Mouse (Mus musculus) hindbrain, embryonic 14.5 days (tissue): ENCODE data around the gene Tmem92. TPM values are rescaled to one million over a fixed set of nuclear protein-coding genes. Genes with fewer than 3 reads are reported as not detected.
"Not testable (repeated sequence)": the region's sequence is repeated elsewhere in the genome, so short reads cannot be mapped to it uniquely, and the experiment has no call there.

Source experiments
- ATAC-seq: fragments of 200-750 bp; cut with Nextera tagmentation; 2 replicates; pipeline ENCODE4 v1.8.0; 2017; ENCODE audit warnings: moderate number of reproducible peaks, mild to moderate bottlenecking, moderate TSS enrichment, moderate library complexity; ENCODE audit not compliant: low FRiP score
- DNase-seq: peaks from one replicate; pipeline ENCODE4 v3.0.0-alpha.2; 2015; ENCODE audit warnings: low spot score
- H3K27ac ChIP-seq: fragments of 300-500 bp; sonication (generic); 2 replicates; pipeline ENCODE4 v1.5.1; 2014; ENCODE audit warnings: mild to moderate bottlenecking, moderate library complexity
- H3K27me3 ChIP-seq: fragments of 300-500 bp; sonication (generic); 2 replicates; pipeline ENCODE4 v1.6.1; 2014; ENCODE audit warnings: mild to moderate bottlenecking, low read length, mixed read lengths; ENCODE audit not compliant: control insufficient read depth, insufficient read depth
- H3K36me3 ChIP-seq: fragments of 300-500 bp; sonication (generic); replicated peaks from 2 replicates; pipeline ENCODE4 v1.6.1; 2014; ENCODE audit not compliant: control insufficient read depth, insufficient read depth
- H3K4me1 ChIP-seq: fragments of 300-500 bp; sonication (generic); replicated peaks from 2 replicates; pipeline ENCODE4 v1.6.1; 2014; ENCODE audit warnings: antibody characterized with exemption, low read length, mixed read lengths; ENCODE audit not compliant: control insufficient read depth, insufficient read depth
- H3K4me2 ChIP-seq: fragments of 300-500 bp; sonication (generic); replicated peaks from 2 replicates; pipeline ENCODE4 v1.6.1; 2014; ENCODE audit warnings: mild to moderate bottlenecking, moderate library complexity
- H3K4me3 ChIP-seq: fragments of 300-500 bp; sonication (generic); replicated peaks from 2 replicates; pipeline ENCODE4 v1.5.1; 2014; ENCODE audit warnings: mild to moderate bottlenecking, low read length
- H3K9ac ChIP-seq: fragments of 300-500 bp; sonication (generic); 2 replicates; pipeline ENCODE4 v1.6.1; 2014
- H3K9me3 ChIP-seq: fragments of 300-500 bp; sonication (generic); 2 replicates; pipeline ENCODE4 v1.6.1; 2016; ENCODE audit warnings: low read length; ENCODE audit not compliant: control insufficient read depth
- WGBS: fragments of 180-500 bp; shearing (Covaris S2); extraction: QIAGEN DNeasy Blood & Tissue Kit; methylation state at CpG from one replicate; pipeline ENCODE4 v1.1.7; 2014; 5-methylcytosine and 5-hydroxymethylcytosine counted together
- polyA plus RNA-seq: library from polyadenylated mRNA; unstranded; fragments of >200 nt; fragmentation: Nextera tagmentation; extraction: Ambion mirVana; gene quantifications from 2 replicates; pipeline ENCODE4 v1.2.1, GENCODE M21; 2014

Gene Tmem92
- not detected in 2 replicates for polyA plus RNA-seq

DNA sequence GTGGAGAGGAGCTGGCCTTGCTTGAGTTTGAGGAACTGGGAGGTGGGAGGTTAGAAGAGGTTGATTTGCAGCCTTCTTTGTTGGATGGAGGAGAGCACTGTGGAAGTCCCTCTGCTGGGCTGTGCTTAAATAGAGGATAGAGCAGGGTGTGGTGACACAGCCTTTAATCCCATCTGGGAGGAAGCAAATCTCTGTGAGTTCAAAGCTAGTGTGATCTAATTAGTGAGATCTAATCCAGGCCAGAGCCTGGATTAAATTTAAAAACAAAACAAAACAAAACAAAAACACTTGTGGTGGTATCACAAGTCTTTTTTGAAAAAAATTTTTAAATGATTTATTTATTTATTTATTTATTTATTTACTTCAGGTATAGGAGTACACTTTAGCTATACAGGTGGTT is at the start of gene Tmem92:
Gene Tmem92, minus strand, starts transcription at position 101 of the 400 bp plus-strand sequence.
- no peak within 1 kb of the TSS for H3K4me3 ChIP-seq
- no peak within 1 kb of the TSS for H3K4me2 ChIP-seq
- no peak within 1 kb of the TSS for H3K9ac ChIP-seq
- no peak for DNase-seq
- no peaks in the 10 kb centered on the region for H3K27me3 ChIP-seq
- no peaks in the 10 kb centered on the region for H3K36me3 ChIP-seq
- no peaks in the 10 kb centered on the region for H3K4me1 ChIP-seq
- ATAC-seq: no peak
- H3K9me3 ChIP-seq: no peaks in the 10 kb centered on the region
- H3K27ac ChIP-seq: no peak within 1 kb of the TSS

DNA sequence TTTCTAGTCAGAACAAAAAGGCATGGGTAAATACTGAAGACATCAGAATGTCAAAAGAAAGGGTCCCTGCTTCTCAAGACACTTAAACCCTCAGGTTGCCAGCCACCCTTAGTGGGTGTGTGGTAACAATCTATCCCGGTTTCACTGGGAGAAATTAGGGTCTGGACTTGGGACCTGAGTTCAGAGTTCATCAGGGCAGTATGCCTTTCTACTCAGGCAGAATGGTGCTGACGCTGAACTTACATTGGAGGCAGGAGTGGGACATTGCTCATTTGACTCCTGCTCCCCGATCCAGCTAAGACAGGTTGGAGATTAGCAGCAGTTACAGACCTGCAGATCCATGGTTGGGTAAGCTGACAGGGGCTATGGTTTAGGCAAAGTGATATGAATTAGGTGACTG is 46.5 kb upstream of the Tmem92 start:
- Histone ChIP-seq H3K4me2 (no peak overlapping the region), H3K27ac (no peak overlapping the region), H3K9me3 (no peaks in the 10 kb centered on the region), H3K27me3 (no peaks in the 10 kb centered on the region), H3K9ac (no peak overlapping the region), H3K36me3 (no peaks in the 10 kb centered on the region), H3K4me3 (no peak overlapping the region), H3K4me1 (no peaks in the 10 kb centered on the region)
- no peak for ATAC-seq
- no peak for DNase-seq
- 77% methylated on average over 3 of the region's 3 CpGs for WGBS

DNA sequence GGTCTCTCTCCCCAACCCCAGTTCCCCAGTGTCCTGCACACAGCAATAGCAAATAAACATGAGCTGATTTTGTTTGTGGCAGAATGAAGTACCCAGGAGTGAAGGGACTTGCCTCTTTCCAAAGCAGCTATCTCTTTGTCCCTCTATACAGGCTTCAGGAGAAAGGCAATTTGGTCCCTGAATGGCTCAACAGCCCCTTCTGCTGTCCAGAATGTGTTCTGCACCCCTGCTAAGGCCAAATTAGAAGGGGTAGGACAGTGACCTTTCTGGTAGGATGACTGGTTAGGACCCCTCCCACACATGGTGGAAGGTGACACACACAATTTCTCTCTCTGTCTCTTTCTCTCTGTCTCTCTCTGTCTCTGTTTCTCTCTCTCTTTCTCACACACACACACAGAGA is 36.9 kb upstream of the Tmem92 start:
- H3K4me3 ChIP-seq, ATAC-seq, H3K27me3 ChIP-seq, H3K27ac ChIP-seq, H3K4me1 ChIP-seq, H3K4me2 ChIP-seq, H3K9ac ChIP-seq, DNase-seq, H3K9me3 ChIP-seq, H3K36me3 ChIP-seq: not testable (repeated sequence)

DNA sequence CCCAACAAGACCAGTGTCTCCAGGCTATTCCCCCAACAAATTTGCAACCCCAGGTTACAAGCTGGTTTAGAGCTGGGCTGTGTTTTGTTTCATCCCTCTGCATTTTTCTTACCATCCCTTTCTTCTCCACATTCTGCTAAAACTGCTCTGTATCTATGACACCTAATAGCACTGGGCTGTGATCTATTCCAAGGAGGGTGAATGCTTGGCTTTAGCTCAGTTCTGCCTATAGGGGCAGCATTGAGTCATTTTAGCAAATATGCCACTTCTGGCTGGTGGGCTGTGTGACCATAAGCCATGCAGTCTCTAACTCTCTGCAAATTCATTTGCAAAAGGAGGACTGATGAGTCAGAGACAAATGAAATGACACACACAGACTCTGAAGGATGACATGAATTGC is 36.4 kb upstream of the Tmem92 start:
- H3K4me2 ChIP-seq, DNase-seq: not testable (repeated sequence)

DNA sequence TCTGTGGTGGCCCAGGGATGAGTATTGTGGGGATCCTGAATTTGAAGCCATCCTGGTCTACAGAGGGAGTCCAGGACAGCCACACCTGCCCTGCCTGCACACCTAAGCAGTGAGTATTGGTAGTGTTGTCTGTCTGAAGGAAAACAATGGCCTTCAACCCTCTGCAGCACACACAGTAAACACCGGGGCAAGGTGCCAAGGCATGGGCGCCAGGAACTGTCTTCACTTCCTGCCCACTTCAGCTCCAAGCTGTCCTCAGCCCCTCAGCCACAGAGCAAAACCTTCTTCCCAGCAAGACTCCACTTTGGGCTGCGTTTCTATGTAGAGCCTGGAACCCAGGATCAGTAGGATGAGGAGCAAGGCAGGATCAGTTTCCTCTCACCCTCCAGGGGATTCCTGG is 29.0 kb upstream of the Tmem92 start:
- not testable (repeated sequence) for H3K4me2 ChIP-seq, H3K27me3 ChIP-seq, H3K9ac ChIP-seq, H3K36me3 ChIP-seq, H3K9me3 ChIP-seq, H3K27ac ChIP-seq, H3K4me1 ChIP-seq, ATAC-seq, DNase-seq, H3K4me3 ChIP-seq
- 82% methylated on average over 2 of the region's 3 CpGs for WGBS

More for the DNA sequence above, 36.4 kb upstream of the Tmem92 start:
- not testable (repeated sequence) for H3K9ac ChIP-seq, H3K9me3 ChIP-seq, H3K27ac ChIP-seq, H3K4me3 ChIP-seq, H3K27me3 ChIP-seq, H3K36me3 ChIP-seq, H3K4me1 ChIP-seq, ATAC-seq

DNA sequence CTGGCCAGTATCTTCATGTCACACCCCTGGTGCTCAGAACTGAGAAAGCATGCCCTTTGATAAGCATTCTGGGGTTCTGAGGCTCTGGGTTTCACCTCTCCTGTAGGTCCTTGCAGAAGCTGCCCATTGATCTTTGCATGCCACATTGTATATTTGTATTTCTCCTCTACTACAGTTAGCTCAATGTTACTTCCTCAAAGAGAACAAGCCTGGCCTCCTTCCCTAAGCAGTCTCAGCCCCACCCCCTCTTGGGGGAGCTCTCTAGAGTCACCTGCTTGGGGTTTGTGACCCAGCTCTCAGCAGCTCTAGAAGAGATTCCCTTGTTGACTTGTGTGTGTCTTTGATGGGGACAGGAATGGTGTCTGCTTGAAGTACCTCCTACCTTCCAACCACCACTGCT is 9.2 kb upstream of the Tmem92 start:
- H3K9ac ChIP-seq: no peak overlapping the region
- ATAC-seq: no peak
- H3K27ac ChIP-seq: no peak overlapping the region
- no peaks in the 10 kb centered on the region for H3K9me3 ChIP-seq
- no peak overlapping the region for H3K4me2 ChIP-seq
- no peaks in the 10 kb centered on the region for H3K4me1 ChIP-seq
- no peaks in the 10 kb centered on the region for H3K27me3 ChIP-seq
- no peaks in the 10 kb centered on the region for H3K36me3 ChIP-seq
- no peak for DNase-seq
- no peak overlapping the region for H3K4me3 ChIP-seq

DNA sequence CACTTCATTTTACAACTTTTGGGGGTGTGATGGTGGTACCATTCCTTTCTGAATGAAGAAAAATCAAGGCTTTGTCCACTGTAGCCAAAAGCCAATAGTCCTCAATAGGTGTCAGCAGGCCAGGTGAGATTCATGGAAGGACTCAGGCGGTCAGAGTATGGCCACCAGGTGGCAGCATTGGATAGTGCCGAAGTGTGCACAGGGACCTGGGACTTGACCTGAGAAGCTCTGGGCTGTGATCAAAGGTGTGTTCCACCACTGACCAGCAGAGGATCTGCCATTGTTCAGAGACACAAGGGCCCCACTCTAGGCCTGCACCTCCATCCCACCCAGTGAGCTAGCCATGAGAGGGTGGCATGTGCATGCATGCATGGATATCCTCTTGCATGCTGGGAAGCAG is 2.7 kb upstream of the Tmem92 start:
- 18% methylated on average over 2 of the region's 2 CpGs for WGBS
- Histone ChIP-seq H3K9me3 (no peaks in the 10 kb centered on the region), H3K4me3 (no peak overlapping the region), H3K36me3 (no peaks in the 10 kb centered on the region), H3K27ac (no peak overlapping the region), H3K27me3 (no peaks in the 10 kb centered on the region), H3K4me1 (no peaks in the 10 kb centered on the region), H3K4me2 (no peak overlapping the region), H3K9ac (no peak overlapping the region)
- DNase-seq: peak; percentile 73
- no peak for ATAC-seq

DNA sequence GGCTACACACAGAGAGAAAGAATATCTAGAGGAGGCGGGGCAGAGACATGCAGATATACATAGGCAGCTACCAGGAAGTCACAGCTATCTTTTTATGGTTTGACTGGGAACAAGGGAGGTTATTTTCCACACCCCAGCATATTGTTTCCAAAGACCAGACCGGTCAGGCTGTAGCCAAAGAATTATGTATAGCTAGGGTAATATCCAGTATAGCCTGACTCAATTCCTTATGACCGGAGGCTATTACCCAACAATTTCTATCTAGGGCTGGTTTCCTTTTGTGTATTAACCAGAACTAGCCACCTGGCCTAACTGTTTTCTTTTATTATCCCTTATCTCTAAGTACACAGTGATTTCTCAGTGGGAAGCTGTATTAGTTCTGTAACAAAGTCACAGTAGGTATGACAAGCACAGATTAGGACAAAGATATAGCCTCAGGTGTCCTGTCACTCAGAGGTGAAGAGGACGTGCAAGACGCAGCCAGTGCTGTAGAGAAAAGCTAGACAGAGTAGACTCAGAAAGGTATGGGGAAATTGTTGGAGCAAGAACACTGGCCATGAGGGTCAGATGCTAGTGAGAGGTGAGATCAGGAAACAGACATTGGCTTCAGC is 7.5 kb downstream of the Tmem92 start:
- DNase-seq (no peak), ATAC-seq (no peak)
- no peak overlapping the region for H3K9ac ChIP-seq
- WGBS: 90% methylated on average over 5 of the region's 5 CpGs
- H3K27ac ChIP-seq: no peak overlapping the region
- no peaks in the 10 kb centered on the region for H3K36me3 ChIP-seq
- no peaks in the 10 kb centered on the region for H3K9me3 ChIP-seq
- no peaks in the 10 kb centered on the region for H3K27me3 ChIP-seq
- no peak overlapping the region for H3K4me2 ChIP-seq
- no peak overlapping the region for H3K4me3 ChIP-seq
- no peaks in the 10 kb centered on the region for H3K4me1 ChIP-seq

DNA sequence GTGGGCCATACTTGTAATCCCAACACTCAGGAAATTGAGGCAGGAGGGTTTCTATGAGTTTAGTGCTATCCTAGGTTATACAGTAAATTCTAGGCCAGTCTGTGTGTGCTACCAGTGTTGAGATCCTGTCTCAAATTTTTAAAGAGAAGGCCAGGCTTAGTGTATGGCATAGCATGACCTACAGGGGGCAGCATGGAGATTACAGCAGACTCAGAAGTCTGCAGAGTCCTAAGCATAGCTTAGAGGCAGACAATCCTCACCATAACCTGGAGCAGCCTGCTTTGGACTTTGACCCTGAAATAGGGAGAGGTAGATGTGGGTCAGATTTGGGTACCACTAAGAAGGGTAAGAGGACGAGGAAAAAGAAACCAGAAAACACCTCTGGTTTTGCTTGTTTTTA is 8.7 kb downstream of the Tmem92 start:
- H3K9ac ChIP-seq: no peak overlapping the region
- no peak overlapping the region for H3K27ac ChIP-seq
- H3K4me1 ChIP-seq: no peaks in the 10 kb centered on the region
- H3K9me3 ChIP-seq: no peaks in the 10 kb centered on the region
- no peaks in the 10 kb centered on the region for H3K36me3 ChIP-seq
- no peak overlapping the region for H3K4me3 ChIP-seq
- no peak overlapping the region for H3K4me2 ChIP-seq
- 95% methylated on average over 1 of the region's 1 CpGs for WGBS
- H3K27me3 ChIP-seq: no peaks in the 10 kb centered on the region
- ATAC-seq (no peak), DNase-seq (no peak)

DNA sequence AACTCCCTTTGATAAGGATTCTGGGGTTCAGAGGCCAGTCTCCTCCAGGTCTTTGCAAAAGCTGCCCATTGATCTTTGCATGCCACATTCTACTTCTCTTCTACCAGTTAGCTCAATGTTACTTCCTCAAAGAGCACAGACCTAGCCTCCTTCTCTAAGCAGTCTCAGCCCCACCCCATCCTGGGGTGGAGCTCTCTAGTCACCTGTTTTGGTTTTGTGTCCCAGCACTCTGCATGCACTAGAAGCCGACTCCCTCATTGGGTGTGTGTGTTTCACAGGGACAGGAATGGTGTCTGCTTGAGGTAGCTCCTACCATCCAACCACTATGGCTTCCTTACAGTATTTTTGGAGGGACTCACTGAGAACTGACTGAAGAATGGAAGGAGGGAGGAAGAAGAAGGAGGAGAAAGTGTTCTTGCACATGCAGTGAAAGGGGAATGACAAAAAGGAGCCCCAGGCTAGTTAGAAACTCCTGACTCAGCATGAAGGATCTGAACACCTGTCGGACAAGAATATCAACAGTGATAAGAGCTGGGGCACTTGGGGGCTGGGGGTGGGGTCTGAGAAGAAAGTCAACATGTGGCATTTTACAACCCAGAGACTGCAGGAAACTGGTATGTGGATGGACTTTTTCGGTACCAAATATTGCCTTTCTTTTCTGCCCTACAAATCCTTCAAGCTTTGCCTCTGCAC is 10.0 kb downstream of the Tmem92 start:
- WGBS: 87% methylated on average over 3 of the region's 3 CpGs
- H3K27me3 ChIP-seq: no peaks in the 10 kb centered on the region
- H3K9me3 ChIP-seq: no peaks in the 10 kb centered on the region
- no peak overlapping the region for H3K9ac ChIP-seq
- H3K27ac ChIP-seq: no peak overlapping the region
- no peak overlapping the region for H3K4me3 ChIP-seq
- H3K4me1 ChIP-seq: no peaks in the 10 kb centered on the region
- no peaks in the 10 kb centered on the region for H3K36me3 ChIP-seq
- DNase-seq: no peak
- H3K4me2 ChIP-seq: no peak overlapping the region
- no peak for ATAC-seq
